Mouse (Mus musculus) liver, postnatal 0 days (tissue): ENCODE results near the gene Got1.

Experiments used
- CTCF ChIP-seq: sonication (generic); IDR thresholded peaks from 2 replicates; pipeline ENCODE4 v1.5.1; 2016; ENCODE audit warnings: antibody characterized with exemption, low read depth
- EP300 ChIP-seq: IDR thresholded peaks from 2 replicates; pipeline ENCODE4 v1.6.1; 2016; ENCODE audit warnings: antibody characterized with exemption, low read depth, mild to moderate bottlenecking

DNA sequence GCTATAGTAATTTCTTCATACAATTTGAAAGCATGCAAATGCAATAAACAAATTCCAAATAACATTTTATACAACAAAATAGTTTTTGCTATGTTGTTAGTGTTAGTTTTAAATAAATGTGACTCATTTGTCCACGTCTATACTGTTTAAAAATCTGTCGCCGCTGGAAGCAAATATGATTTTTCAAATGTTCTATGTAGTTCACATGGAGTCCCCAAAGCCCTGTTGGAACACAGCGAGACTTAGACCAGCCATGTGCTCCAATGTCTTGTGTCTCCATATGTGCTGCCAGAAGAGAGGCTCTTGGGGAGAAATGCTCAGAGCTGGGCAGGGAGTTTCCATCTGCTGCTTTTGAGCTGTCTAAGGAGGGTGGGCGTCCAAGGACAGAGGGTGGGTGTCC lies 23.7 kb upstream of the Got1 start:
- no peak for TF ChIP-seq CTCF
- no peak for TF ChIP-seq EP300
